Mouse (Mus musculus) stomach, postnatal 0 days (tissue): Measurements from ENCODE around the gene Rrp36. TPM values are rescaled to one million over a fixed set of nuclear protein-coding genes. Genes with fewer than 3 reads are reported as not detected.

Experiments
- ATAC-seq: fragments of 200-750 bp; cut with Nextera tagmentation; 2 replicates; pipeline ENCODE4 v1.8.0; 2017; ENCODE audit not compliant: low FRiP score, low TSS enrichment
- DNase-seq: peaks from one replicate; pipeline ENCODE4 v3.0.0-alpha.2; 2016; ENCODE audit warnings: low spot score
- H3K27ac ChIP-seq: fragments of 300-500 bp; sonication (generic); replicated peaks from 2 replicates; pipeline ENCODE4 v1.5.1; 2014; ENCODE audit warnings: mild to moderate bottlenecking, control low read depth
- H3K27me3 ChIP-seq: fragments of 300-500 bp; sonication (generic); 2 replicates; pipeline ENCODE4 v1.6.1; 2014; ENCODE audit warnings: low read length; ENCODE audit not compliant: control insufficient read depth, insufficient read depth
- H3K36me3 ChIP-seq: fragments of 300-500 bp; sonication (generic); 2 replicates; pipeline ENCODE4 v1.6.1; 2014; ENCODE audit warnings: low read length, mixed read lengths; ENCODE audit not compliant: control insufficient read depth, insufficient read depth
- H3K4me1 ChIP-seq: fragments of 300-500 bp; sonication (generic); replicated peaks from 2 replicates; pipeline ENCODE4 v1.6.1; 2014; ENCODE audit warnings: antibody characterized with exemption; ENCODE audit not compliant: control insufficient read depth, insufficient read depth
- H3K4me2 ChIP-seq: fragments of 300-500 bp; sonication (generic); replicated peaks from 2 replicates; pipeline ENCODE4 v1.6.1; 2014; ENCODE audit warnings: low read depth, mild to moderate bottlenecking, control low read depth, moderate library complexity
- H3K4me3 ChIP-seq: fragments of 300-500 bp; sonication (generic); 2 replicates; pipeline ENCODE4 v1.5.1; 2014; ENCODE audit warnings: low read depth, low read length, control low read depth
- H3K9ac ChIP-seq: fragments of 300-500 bp; sonication (generic); 2 replicates; pipeline ENCODE4 v1.6.1; 2014; ENCODE audit warnings: mild to moderate bottlenecking, low read length, control low read depth, mixed read lengths
- H3K9me3 ChIP-seq: fragments of 300-500 bp; sonication (generic); 2 replicates; pipeline ENCODE4 v1.6.1; 2016; ENCODE audit warnings: low read length; ENCODE audit not compliant: control insufficient read depth
- CTCF ChIP-seq: IDR thresholded peaks from 2 replicates; pipeline ENCODE4 v1.5.1; 2016; ENCODE audit warnings: antibody characterized with exemption, low read depth, mild to moderate bottlenecking, moderate library complexity
- EP300 ChIP-seq: optimal IDR thresholded peaks from 2 replicates; pipeline ENCODE3; 2016; ENCODE audit warnings: antibody characterized with exemption
- WGBS: fragments of 180-500 bp; shearing (Covaris S2); extraction: QIAGEN DNeasy Blood & Tissue Kit; methylation state at CpG from one replicate; pipeline ENCODE4 v1.1.7; 2014; 5-methylcytosine and 5-hydroxymethylcytosine counted together
- polyA plus RNA-seq: library from polyadenylated mRNA; unstranded; fragments of >200 nt; fragmentation: Nextera tagmentation; extraction: Ambion mirVana; gene quantifications from 2 replicates; pipeline ENCODE4 v1.2.1, GENCODE M21; 2015

Gene Rrp36
- polyA plus RNA-seq, 1 experiment from 2014 or later: 38.1 TPM

DNA sequence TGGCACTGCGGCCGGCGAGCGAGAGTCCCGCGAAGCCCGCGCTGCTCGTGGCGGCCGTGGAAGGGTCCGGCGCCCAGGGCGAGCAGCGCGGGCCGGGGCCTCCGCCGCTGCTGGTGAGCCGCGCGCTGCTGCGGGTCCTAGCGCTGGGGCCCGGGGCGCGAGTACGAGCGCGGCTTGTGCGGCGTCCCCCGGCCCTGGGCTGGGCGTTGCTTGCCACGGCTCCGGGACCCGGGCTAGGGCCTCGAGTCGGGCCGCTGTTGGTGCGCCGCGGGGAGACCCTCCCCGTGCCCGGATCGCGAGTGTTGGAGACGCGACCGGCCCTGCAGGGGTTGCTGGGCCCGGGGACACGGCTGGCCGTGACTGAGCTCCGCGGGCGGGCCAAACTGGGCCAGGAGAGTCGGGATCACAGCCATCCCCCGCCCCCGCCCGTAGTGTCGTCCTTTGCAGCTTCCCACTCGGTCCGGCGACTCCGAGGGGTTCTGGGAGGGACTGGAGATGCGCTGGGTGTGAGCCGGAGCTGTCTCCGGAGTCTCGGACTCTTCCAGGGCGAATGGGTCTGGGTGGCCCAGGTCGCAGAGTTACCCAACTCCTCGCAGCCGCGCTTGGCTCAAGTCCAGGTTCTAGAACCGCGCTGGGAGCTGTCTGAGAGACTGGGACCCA lies 37.6 kb upstream of the Rrp36 start:
- Histone ChIP-seq H3K27me3 (no peaks in the 10 kb centered on the region), H3K9me3 (no peaks in the 10 kb centered on the region), H3K4me3 (peak overlapping the region; percentile 93), H3K36me3 (peaks cover 3% of the 10 kb centered on the region; the same call in 1 of the 2 replicates), H3K4me2 (peak overlapping the region; percentile 97), H3K4me1 (peaks cover 3% of the 10 kb centered on the region; the same call in 1 of the 2 replicates), H3K27ac (peak overlapping the region; percentile 78), H3K9ac (peak overlapping the region; percentile 96)
- ATAC-seq (peak; percentile 54), DNase-seq (peak; percentile 59)
- TF ChIP-seq EP300 (no peak), CTCF (no peak)
- under 1% methylated on average over 50 of the region's 76 CpGs for WGBS

DNA sequence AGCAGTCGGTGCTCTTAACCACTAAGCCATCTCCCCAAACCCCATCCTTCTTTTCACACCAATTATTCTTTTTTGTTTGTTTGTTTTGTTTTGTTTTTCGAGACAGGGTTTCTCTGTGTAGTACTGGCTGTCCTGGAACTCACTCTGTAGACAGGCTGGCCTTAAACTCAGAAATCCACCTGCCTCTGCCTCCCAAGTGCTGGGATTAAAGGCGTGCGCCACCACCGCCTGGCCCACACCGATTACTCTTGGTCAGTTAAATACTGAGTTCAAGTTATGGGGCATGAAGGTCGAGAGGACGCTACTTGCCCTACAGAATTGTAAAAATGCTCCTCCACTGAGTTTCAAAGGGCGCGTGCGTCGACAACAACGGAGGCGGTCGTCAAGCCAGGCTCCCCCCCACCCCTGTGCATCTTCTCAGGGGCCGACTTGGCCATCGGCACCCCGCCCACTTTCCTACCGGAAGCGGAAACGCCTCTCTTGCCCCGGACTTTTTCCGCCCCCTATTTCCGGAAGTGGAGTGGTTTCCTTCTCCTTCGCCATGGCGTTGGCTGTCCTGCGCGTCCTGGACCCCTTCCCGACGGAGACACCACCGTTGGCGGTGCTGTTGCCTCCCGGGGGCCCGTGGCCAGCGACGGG lies 36.9 kb upstream of the Rrp36 start, which contains the start of gene Pex6:
TSS of gene Pex6 (plus strand) at position 505 of the 639 bp plus-strand sequence.
- Histone ChIP-seq H3K36me3 (peaks cover 3% of the 10 kb centered on the region; the same call in 1 of the 2 replicates), H3K27ac (peak within 1 kb of the TSS; percentile 78), H3K27me3 (no peaks in the 10 kb centered on the region), H3K9me3 (no peaks in the 10 kb centered on the region), H3K4me1 (peaks cover 3% of the 10 kb centered on the region; the same call in 1 of the 2 replicates), H3K9ac (peak within 1 kb of the TSS; percentile 96), H3K4me2 (peak within 1 kb of the TSS; percentile 97), H3K4me3 (peak within 1 kb of the TSS; percentile 93)
- TF ChIP-seq CTCF (peak; percentile 25; the same call in 1 of the 2 replicates), EP300 (no peak)
- DNase-seq: peak; percentile 94
- 6% methylated on average over 34 of the region's 36 CpGs for WGBS
- peak; percentile 88 for ATAC-seq

GRCm38 (mm10) chr17:46706375-46707089 lies 32.4 kb upstream of the Rrp36 start:
- ATAC-seq (no peak), DNase-seq (no peak)

GRCm38 (mm10) chr17:46704887-46705835 lies 31.0 kb upstream of the Rrp36 start, which contains the start of gene Ppp2r5d:
TSS of gene Ppp2r5d (minus strand) at chr17:46705111.
- Histone ChIP-seq H3K9ac (peak within 1 kb of the TSS; percentile 85), H3K4me2 (peak within 1 kb of the TSS; percentile 80), H3K4me1 (peaks cover 5% of the 10 kb centered on the region; the same call in 1 of the 2 replicates), H3K9me3 (no peaks in the 10 kb centered on the region), H3K4me3 (peak within 1 kb of the TSS; percentile 82), H3K36me3 (no peaks in the 10 kb centered on the region), H3K27me3 (no peaks in the 10 kb centered on the region), H3K27ac (peak within 1 kb of the TSS; percentile 92)
- peak; percentile 98 for DNase-seq
- under 1% methylated on average over 48 of the region's 48 CpGs for WGBS
- ATAC-seq: peak; percentile 97
- TF ChIP-seq CTCF (0 out of 2 replicates have a peak, but pooled peaks have one; percentile 10), EP300 (no peak)

More at GRCm38 (mm10) chr17:46706375-46707089, 32.4 kb upstream of the Rrp36 start:
- Histone ChIP-seq H3K4me3 (no peak overlapping the region), H3K4me1 (peaks cover 5% of the 10 kb centered on the region; the same call in 1 of the 2 replicates), H3K9me3 (no peaks in the 10 kb centered on the region), H3K9ac (no peak overlapping the region), H3K36me3 (no peaks in the 10 kb centered on the region), H3K27me3 (no peaks in the 10 kb centered on the region), H3K27ac (no peak overlapping the region), H3K4me2 (no peak overlapping the region)
- TF ChIP-seq EP300 (no peak), CTCF (no peak)
- 88% methylated on average over 14 of the region's 14 CpGs for WGBS
